In genomic region chr2:110177879-110178278, GRCm38 (mm10) we compare ENCODE assay signal across 8 mouse cellular contexts.
DNase-seq lines count a peak whose midpoint lies in the region; ATAC-seq and TF ChIP-seq lines count a peak whose summit lies in the region.

No protein-coding gene starts in this region.

- peak overlapping the region; percentile 71 for H3K27ac ChIP-seq in embryonic facial prominence, embryonic 15.5 days (replicated peaks)
- H3K27ac ChIP-seq in kidney, adult 2 months (ENCODE audit: insufficient read depth, low read depth, low read length): peak overlapping the region; percentile 86
- 0 out of 2 replicates have a peak overlapping the region, but pooled peaks have one; percentile 35 for H3K27ac ChIP-seq in neural tube, embryonic 14.5 days (ENCODE audit: low read depth, low read length)

- H3K4me2 ChIP-seq in embryonic facial prominence, embryonic 15.5 days (replicated peaks): no peak overlapping the region
- no peak overlapping the region for H3K4me2 ChIP-seq in neural tube, embryonic 14.5 days (ENCODE audit: low read depth, low read length)

- in situ Hi-C loops in Patski (cut with MboI; ENCODE audit: low pct_unique_long_range_greater_than_20kb): no loop called here

- peak; percentile 73 for DNase-seq in 3134 (ENCODE audit: extremely low read depth, insufficient read length, low spot score)
- no peak for DNase-seq in Patski (ENCODE audit: low read depth, low spot score)
- peak; percentile 88 for DNase-seq in kidney, adult 2 months
- DNase-seq in layer of hippocampus, adult 18-20 months (ENCODE audit: low spot score in 2 of 2): no peak
- no peak for DNase-seq in retina, postnatal 1 day
- no peak for DNase-seq in right cerebral cortex, postnatal 4 days

- POLR2A ChIA-PET in Patski (lab: Charles Lee): no interaction called here

- CTCF ChIA-PET in Patski (lab: Charles Lee): no interaction called here

- 37% methylated on average over 7 of the region's 7 CpGs for WGBS in embryonic facial prominence, embryonic 15.5 days
- WGBS in kidney, adult 2 months: 16% methylated on average over 7 of the region's 7 CpGs
- 25% methylated on average over 7 of the region's 7 CpGs for WGBS in neural tube, embryonic 14.5 days

- no peaks in the 10 kb centered on the region for H3K27me3 ChIP-seq in Patski
- H3K27me3 ChIP-seq in embryonic facial prominence, embryonic 15.5 days: no peaks in the 10 kb centered on the region
- no peaks in the 10 kb centered on the region for H3K27me3 ChIP-seq in kidney, adult 2 months (replicated peaks; ENCODE audit: control insufficient read depth, insufficient read depth, low read length)
- no peaks in the 10 kb centered on the region for H3K27me3 ChIP-seq in neural tube, embryonic 14.5 days (ENCODE audit: control insufficient read depth, insufficient read depth, low read length)

- no peak for TF ChIP-seq POLR2A in kidney, adult 2 months (IDR thresholded peaks at IDR 0.05; ENCODE audit: low read depth, low read length)

- no peak for TF ChIP-seq CTCF in Patski (IDR thresholded peaks at IDR 0.05)
- TF ChIP-seq CTCF in kidney, adult 2 months (conservative IDR thresholded peaks at IDR 0.05; ENCODE audit: insufficient read depth, insufficient read length, low read depth, low read length): no peak

- H3K4me3 ChIP-seq in embryonic facial prominence, embryonic 15.5 days (replicated peaks): no peak overlapping the region
- H3K4me3 ChIP-seq in kidney, adult 2 months (ENCODE audit: insufficient read depth, low read depth, low read length): no peak overlapping the region
- H3K4me3 ChIP-seq in neural tube, embryonic 14.5 days (ENCODE audit: low read depth, low read length): no peak overlapping the region

- peak; percentile 77 for ATAC-seq in Patski
- ATAC-seq in embryonic facial prominence, embryonic 15.5 days (ENCODE audit: insufficient number of reproducible peaks, low FRiP score, low TSS enrichment, low read depth): no peak
- peak; percentile 18; the same call in 1 of the 2 replicates for ATAC-seq in neural tube, embryonic 14.5 days (ENCODE audit: low read depth)

- H3K9ac ChIP-seq in embryonic facial prominence, embryonic 15.5 days: no peak overlapping the region
- H3K9ac ChIP-seq in neural tube, embryonic 14.5 days (replicated peaks; ENCODE audit: low read depth, low read length): no peak overlapping the region

- H3K4me1 ChIP-seq in embryonic facial prominence, embryonic 15.5 days: peaks cover 57% of the 10 kb centered on the region
- H3K4me1 ChIP-seq in kidney, adult 2 months (ENCODE audit: control insufficient read depth, insufficient read depth, low read length): peaks cover 43% of the 10 kb centered on the region
- peaks cover 22% of the 10 kb centered on the region for H3K4me1 ChIP-seq in neural tube, embryonic 14.5 days (ENCODE audit: control insufficient read depth, insufficient read depth, low read length)

- H3K36me3 ChIP-seq in embryonic facial prominence, embryonic 15.5 days: no peaks in the 10 kb centered on the region
- no peaks in the 10 kb centered on the region for H3K36me3 ChIP-seq in kidney, adult 2 months (ENCODE audit: control insufficient read depth, insufficient read depth, low read length)
- H3K36me3 ChIP-seq in neural tube, embryonic 14.5 days (ENCODE audit: control insufficient read depth, insufficient read depth, low read length): no peaks in the 10 kb centered on the region

- H3K9me3 ChIP-seq in embryonic facial prominence, embryonic 15.5 days (replicated peaks): no peaks in the 10 kb centered on the region
- no peaks in the 10 kb centered on the region for H3K9me3 ChIP-seq in neural tube, embryonic 14.5 days (ENCODE audit: control insufficient read depth, low read length)

Comparison
In these comparisons a context has a peak if more than half of its experiments do, and no peak if none do; other contexts are left out.
1. DNase-seq: peak in 3134 (single experiment) and kidney, adult 2 months (single experiment); none in Patski (single experiment), layer of hippocampus, adult 18-20 months (0 of 2), retina, postnatal 1 day (single experiment) and right cerebral cortex, postnatal 4 days (single experiment).
2. H3K27ac ChIP-seq: peak in every context shown above with its lines; median percentile 86 in kidney, adult 2 months; 71 in embryonic facial prominence, embryonic 15.5 days; 35 in neural tube, embryonic 14.5 days.